Mouse (Mus musculus): ENCODE data around the gene Nrg3. TPM values are rescaled to one million over a fixed set of nuclear protein-coding genes. Genes with fewer than 3 reads are reported as not detected.

Nrg3 gene
- total RNA-seq, 2 experiments from 2014 or later, result not detected

- intact Hi-C loops (cut with DNase I; ENCODE audit: low total_unique reads), result no loop called here
- DNase-seq, result no peak
Measured at GRCm38 (mm10) chr14:39014126-39014525, 458.8 kb downstream of the Nrg3 start.

- no peak for DNase-seq
- intact Hi-C loops (cut with DNase I; ENCODE audit: low total_unique reads), result no loop called here
Measured at GRCm38 (mm10) chr14:38997843-38998242, 475.0 kb downstream of the Nrg3 start.

GRCm38 (mm10) chr14:38992574-38992866 is 480.4 kb downstream of the Nrg3 start:
- DNase-seq, result no peak
- intact Hi-C loops (cut with DNase I; ENCODE audit: low total_unique reads), result no loop called here

- intact Hi-C loops (cut with DNase I; ENCODE audit: low total_unique reads), result no loop called here
- DNase-seq, result no peak
Measured at GRCm38 (mm10) chr14:38991847-38992573, 480.9 kb downstream of the Nrg3 start.

GRCm38 (mm10) chr14:38959367-38959766 is 513.5 kb downstream of the Nrg3 start:
- no peak for DNase-seq
- intact Hi-C loops (cut with DNase I; ENCODE audit: low total_unique reads), result no loop called here

- intact Hi-C loops (cut with DNase I; ENCODE audit: low total_unique reads), result no loop called here
- no peak for DNase-seq
Measured at GRCm38 (mm10) chr14:38937481-38937880, 535.4 kb downstream of the Nrg3 start.

GRCm38 (mm10) chr14:38936483-38937054 is 536.3 kb downstream of the Nrg3 start:
- intact Hi-C loops (cut with DNase I; ENCODE audit: low total_unique reads), result no loop called here
- no peak for DNase-seq

- intact Hi-C loops (cut with DNase I; ENCODE audit: low total_unique reads), result no loop called here
Measured at GRCm38 (mm10) chr14:38923652-38924051, 549.2 kb downstream of the Nrg3 start.

GRCm38 (mm10) chr14:38920800-38921199 is 552.1 kb downstream of the Nrg3 start:
- no peak for DNase-seq
- intact Hi-C loops (cut with DNase I; ENCODE audit: low total_unique reads), result no loop called here

More at GRCm38 (mm10) chr14:38923652-38924051, 549.2 kb downstream of the Nrg3 start:
- no peak for DNase-seq

GRCm38 (mm10) chr14:38870591-38870990 is 602.3 kb downstream of the Nrg3 start:
- intact Hi-C loops (cut with DNase I; ENCODE audit: low total_unique reads), result no loop called here
- no peak for DNase-seq

- no peak for DNase-seq
- intact Hi-C loops (cut with DNase I; ENCODE audit: low total_unique reads), result no loop called here
Measured at GRCm38 (mm10) chr14:38847566-38847965, 625.3 kb downstream of the Nrg3 start.

- DNase-seq, result no peak
- intact Hi-C loops (cut with DNase I; ENCODE audit: low total_unique reads), result no loop called here
Measured at GRCm38 (mm10) chr14:38847091-38847490, 625.8 kb downstream of the Nrg3 start.

- intact Hi-C loops (cut with DNase I; ENCODE audit: low total_unique reads), result no loop called here
- no peak for DNase-seq
Measured at GRCm38 (mm10) chr14:38835006-38835405, 637.9 kb downstream of the Nrg3 start.

- intact Hi-C loops (cut with DNase I; ENCODE audit: low total_unique reads), result no loop called here
- DNase-seq, result no peak
Measured at GRCm38 (mm10) chr14:38824891-38825290, 648.0 kb downstream of the Nrg3 start.

- intact Hi-C loops (cut with DNase I; ENCODE audit: low total_unique reads), result no loop called here
- no peak for DNase-seq
Measured at GRCm38 (mm10) chr14:38797027-38797426, 675.9 kb downstream of the Nrg3 start.

- no peak for DNase-seq
- intact Hi-C loops (cut with DNase I; ENCODE audit: low total_unique reads), result no loop called here
Measured at GRCm38 (mm10) chr14:38775291-38776116, 697.4 kb downstream of the Nrg3 start.

- no peak for DNase-seq
Measured at GRCm38 (mm10) chr14:38774811-38775210, 698.1 kb downstream of the Nrg3 start.

GRCm38 (mm10) chr14:38730465-38730864 is 742.4 kb downstream of the Nrg3 start:
- DNase-seq, result no peak
- intact Hi-C loops (cut with DNase I; ENCODE audit: low total_unique reads), result no loop called here

More at GRCm38 (mm10) chr14:38774811-38775210, 698.1 kb downstream of the Nrg3 start:
- intact Hi-C loops (cut with DNase I; ENCODE audit: low total_unique reads), result no loop called here

GRCm38 (mm10) chr14:38703894-38704293 is 769.0 kb downstream of the Nrg3 start:
- DNase-seq, result no peak
- intact Hi-C loops (cut with DNase I; ENCODE audit: low total_unique reads), result no loop called here

- intact Hi-C loops (cut with DNase I; ENCODE audit: low total_unique reads), result no loop called here
- DNase-seq, result no peak
Measured at GRCm38 (mm10) chr14:38702596-38703393, 770.1 kb downstream of the Nrg3 start.
